Mouse (Mus musculus) brain, embryonic 14.5 days (tissue): ENCODE measurements around the gene 4933411K16Rik. TPM values are rescaled to one million over a fixed set of nuclear protein-coding genes. Genes with fewer than 3 reads are reported as not detected.

Experiments used
- DNase-seq: peaks from one replicate; pipeline ENCODE4 v3.0.0-alpha.2; 2011; ENCODE audit warnings: low read depth
- CTCF ChIP-seq: fragments of 200-500 bp; IDR thresholded peaks from 2 replicates; pipeline ENCODE4 v1.5.1; 2012; ENCODE audit warnings: inconsistent platforms, mild to moderate bottlenecking, moderate library complexity, borderline replicate concordance; ENCODE audit not compliant: insufficient read depth, insufficient read length; ENCODE audit errors: extremely low read depth
- POLR2A ChIP-seq: fragments of 200-500 bp; IDR thresholded peaks from 2 replicates; pipeline ENCODE4 v1.6.1; 2012; ENCODE audit warnings: mild to moderate bottlenecking, inconsistent platforms, borderline replicate concordance; ENCODE audit not compliant: poor library complexity, insufficient read depth, insufficient read length, severe bottlenecking; ENCODE audit errors: extremely low read depth
- polyA plus RNA-seq: library from polyadenylated mRNA; depleted of rRNA; stranded (reverse); fragments of >200 nt; gene quantifications from 2 replicates; pipeline ENCODE4 v1.2.3, GENCODE M21; 2012

Gene 4933411K16Rik
- polyA plus RNA-seq, 1 experiment: 0.29 TPM

DNA sequence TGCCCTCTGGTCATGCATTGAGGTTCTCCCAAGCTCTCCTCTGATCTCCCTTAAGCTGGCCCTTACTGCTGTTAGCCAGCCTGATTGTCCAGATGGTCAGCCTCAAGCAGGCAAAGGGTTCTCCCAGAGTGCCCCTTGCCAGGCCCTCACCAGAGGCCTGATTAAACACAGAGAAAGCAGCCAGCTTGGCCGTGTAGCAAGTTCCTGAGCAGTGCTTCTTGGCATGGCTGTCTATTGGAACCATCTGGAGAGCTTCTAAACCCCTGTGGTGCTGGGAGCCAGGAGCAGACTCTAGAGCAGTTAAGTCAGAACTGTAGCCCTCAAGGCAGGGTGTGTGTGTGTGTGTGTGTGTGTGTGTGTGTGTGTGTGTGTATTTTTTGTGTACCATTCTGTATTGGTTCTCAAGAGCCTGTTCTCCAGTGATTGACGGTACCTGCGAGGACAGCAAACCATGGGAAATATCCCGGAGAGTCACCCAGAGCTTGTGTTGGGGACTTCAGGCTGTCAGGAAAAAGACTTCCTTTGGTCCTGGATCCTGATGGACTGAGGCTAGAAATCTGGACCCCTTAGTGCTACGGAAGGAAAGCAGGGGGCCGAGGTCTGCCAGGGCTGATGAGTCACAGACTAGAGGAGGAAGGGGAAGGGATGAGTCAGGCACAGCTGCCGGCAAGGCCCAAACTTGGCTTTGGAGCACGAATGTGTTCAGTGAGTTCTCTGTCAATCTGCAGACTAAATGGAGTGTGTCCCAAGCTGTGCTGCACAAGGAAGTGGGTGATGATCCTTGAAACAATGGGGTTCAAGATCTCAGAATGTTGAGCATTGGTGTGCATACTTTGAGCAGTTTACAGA, 34.4 kb upstream of the 4933411K16Rik start:
- DNase-seq: peak; percentile 54
- TF ChIP-seq CTCF: no peak

DNA sequence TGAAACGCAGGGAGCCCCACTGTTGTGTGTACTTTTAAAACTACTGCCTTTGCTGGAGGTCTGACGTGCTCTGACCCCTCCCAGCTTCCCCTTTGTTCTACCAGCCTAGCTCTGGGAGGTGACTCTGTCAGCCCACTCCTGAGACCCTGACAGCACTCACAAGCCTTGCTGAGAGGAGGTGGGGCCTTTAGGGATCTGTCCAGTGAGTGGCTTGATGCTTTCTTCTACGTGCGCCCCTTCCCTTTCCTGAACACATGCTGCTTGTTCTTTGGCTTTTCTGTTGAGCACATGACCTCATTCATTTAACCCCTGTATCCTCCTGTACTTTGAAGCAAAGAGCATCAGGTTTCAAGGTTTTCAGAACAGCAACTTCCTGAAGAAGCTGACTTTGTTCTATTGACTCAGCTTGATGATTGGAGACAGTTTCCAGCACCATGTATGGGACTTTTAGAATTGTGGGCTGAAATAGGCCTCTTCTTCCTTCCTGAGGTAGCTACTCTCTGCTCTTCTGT, 33.0 kb upstream of the 4933411K16Rik start:
- no peak for DNase-seq
- no peak for TF ChIP-seq CTCF
- TF ChIP-seq POLR2A: no peak

DNA sequence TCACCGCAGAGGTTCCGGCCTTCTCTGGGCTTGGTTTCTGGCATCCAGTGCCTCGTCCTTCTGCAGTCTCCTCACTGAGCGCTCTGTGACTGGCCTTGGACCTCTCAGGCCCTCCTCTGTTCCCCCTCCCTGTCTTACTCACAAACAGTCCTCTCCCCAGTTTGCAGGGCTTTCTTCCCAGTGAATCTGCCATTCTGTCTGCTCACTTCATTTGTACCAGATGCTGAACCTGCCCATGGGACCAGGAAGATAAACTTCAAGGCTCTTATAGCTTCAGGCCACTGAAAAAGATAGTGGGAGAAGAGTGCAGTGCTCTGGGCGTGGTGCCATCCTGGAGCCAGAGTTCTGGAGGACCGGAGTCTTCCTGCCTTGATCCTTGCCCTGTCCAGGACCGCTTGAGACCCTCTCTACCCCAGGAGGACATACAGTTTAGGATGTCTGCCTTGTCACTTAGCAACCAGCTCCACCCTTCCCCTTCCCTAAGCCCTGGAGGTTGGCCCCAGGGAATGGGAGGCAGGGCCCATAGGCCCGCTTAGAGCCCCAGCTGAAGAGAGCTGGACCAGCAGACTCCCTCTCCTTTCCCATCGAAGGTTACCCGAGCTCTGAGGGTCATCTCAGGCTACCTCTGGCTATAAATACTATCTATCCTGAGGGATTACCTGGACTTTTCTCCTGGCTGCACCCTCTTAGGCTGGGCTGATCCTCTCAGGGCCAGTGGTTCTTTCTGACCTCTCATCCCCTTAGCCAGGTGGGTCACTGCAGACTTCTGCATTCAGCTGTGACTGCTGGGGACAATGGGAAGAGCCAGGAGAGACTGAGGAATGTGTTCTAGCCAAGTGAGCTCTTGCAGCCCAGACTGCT, 30.1 kb upstream of the 4933411K16Rik start:
- TF ChIP-seq CTCF (no peak), POLR2A (no peak)
- DNase-seq: no peak

DNA sequence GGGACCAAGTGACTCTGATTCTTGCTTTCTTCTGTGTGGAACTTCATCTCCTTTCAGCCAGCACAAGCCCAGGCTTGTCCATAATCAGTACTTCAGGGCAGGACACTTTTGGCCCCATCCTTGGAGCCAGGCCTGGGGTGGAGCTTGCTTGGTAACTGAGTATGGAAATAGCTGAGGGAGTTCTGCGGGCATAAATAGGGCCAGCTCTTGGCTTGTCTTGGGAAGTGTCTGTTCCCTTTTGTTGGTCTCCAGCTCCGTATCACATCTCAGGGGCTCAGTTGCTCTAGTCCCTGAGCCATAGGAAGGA, 29.6 kb upstream of the 4933411K16Rik start:
- TF ChIP-seq CTCF (no peak), POLR2A (no peak)
- no peak for DNase-seq

DNA sequence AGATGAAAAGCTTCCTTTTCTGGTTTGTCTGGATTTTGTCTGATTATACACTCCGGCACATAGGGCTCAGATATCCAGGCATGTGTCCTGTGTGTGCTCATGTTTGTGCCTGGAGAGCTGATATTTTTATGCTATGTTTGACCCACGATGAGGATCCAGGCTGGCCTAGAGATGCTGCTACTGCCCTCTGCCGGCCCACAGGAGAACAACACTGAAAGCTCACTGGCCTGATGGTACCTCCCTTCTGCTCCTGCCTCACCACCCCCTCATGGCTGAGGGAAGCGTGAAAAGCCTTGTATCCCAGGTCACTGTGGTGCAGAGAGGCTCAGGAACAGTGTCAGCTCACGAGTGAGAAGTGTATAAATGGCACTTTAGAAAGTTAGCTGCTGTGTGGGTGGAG, 25.9 kb upstream of the 4933411K16Rik start:
- DNase-seq: peak; percentile 77
- no peak for TF ChIP-seq POLR2A
- TF ChIP-seq CTCF: peak; percentile 96

DNA sequence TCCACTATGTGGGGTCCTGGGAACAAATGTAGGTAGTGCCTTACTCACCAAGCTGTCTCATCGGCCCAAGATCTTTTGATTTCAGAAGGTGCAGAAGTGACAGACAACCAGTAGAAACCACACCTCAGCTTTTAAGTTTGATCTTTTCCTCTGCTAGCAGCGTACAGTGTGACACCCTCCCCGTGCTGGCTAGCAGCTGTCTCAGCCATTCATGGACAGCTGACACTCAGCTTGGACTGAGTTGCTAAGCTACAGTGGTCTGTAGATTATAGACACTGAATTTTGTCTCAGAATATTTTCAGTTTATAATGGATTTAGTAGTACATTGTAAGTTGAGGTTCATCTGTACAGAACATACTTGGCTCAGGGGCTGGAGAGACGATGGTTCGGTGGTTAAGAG, 20.9 kb upstream of the 4933411K16Rik start:
- DNase-seq: no peak
- no peak for TF ChIP-seq POLR2A
- no peak for TF ChIP-seq CTCF

DNA sequence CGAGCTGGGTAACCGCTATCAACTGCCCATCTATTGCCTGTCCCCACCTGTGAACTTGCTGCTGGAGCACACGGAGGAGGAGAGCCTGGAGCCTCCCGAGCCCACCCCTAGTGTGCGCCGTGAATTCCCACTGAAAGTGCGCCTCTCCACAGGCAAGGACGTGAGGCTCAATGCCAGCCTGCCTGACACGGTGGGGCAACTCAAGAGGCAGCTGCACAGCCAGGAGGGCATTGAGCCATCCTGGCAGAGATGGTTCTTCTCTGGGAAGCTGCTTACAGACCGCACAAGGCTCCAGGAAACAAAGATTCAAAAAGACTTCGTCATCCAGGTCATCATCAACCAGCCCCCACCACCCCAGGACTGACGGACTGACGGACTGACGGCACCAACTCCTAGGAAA, 18.4 kb upstream of the 4933411K16Rik start:
- no peak for TF ChIP-seq CTCF
- no peak for TF ChIP-seq POLR2A

DNA sequence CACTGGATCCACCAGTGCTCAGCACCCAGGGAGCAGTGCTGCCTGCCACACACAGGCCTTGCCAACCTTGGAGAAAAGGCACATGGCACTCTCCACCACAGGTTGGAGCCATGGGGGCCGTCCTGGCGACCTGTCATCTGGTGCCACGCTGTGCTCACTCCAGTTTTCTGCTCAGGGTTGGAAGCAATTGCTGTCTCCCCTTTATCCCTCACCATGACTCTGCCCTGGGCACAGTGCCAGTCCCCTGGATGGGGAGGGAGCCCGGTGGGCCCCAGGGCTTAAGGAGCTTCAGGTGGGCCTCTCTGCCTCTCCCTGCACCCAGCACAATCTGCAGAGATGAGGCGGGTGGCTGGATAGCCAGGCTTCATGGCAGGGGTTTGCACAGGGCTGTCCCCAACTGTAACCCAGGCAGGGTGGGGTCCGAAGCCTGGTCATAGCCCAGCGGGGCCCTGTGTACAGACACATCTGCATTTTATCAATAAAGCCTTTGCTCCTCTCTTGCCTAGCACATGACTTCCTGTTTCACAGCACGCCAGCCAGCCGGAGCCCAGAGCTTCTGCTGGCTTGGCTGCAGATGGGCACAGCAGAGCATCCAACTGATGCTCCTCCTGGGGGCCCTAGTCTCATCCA, 17.8 kb upstream of the 4933411K16Rik start:
- DNase-seq: no peak
- TF ChIP-seq POLR2A (no peak), CTCF (no peak)

More for the DNA sequence above, 18.4 kb upstream of the 4933411K16Rik start:
- DNase-seq: peak; percentile 15

DNA sequence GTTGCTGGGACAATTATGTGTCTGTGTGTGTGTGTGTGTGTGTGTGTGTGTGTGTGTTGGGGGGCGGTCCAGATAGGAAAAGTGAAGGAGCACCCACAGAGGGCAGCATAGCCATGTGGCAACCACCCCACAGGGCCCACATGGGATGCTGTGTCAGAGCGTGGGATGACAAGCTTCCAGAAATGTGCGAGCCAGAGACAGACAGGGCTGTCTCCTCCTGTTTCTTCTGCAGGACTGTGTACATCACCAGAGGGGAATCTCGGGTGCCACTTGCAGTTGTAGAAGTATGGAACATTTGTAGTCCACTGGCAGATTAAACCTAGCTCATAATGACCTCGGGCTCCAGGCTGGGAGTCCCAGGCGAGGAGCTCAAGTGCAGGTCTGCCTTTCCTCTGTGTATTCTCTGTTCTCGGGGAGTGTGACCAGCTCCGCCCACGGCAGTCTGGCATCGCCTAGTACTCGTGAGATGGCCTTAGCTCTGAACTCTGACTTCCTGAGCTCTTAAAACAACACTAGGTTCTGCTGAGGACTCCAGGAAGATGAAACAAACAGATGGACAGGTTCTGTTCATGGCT, 17.1 kb upstream of the 4933411K16Rik start:
- no peak for DNase-seq
- TF ChIP-seq POLR2A: no peak
- no peak for TF ChIP-seq CTCF

DNA sequence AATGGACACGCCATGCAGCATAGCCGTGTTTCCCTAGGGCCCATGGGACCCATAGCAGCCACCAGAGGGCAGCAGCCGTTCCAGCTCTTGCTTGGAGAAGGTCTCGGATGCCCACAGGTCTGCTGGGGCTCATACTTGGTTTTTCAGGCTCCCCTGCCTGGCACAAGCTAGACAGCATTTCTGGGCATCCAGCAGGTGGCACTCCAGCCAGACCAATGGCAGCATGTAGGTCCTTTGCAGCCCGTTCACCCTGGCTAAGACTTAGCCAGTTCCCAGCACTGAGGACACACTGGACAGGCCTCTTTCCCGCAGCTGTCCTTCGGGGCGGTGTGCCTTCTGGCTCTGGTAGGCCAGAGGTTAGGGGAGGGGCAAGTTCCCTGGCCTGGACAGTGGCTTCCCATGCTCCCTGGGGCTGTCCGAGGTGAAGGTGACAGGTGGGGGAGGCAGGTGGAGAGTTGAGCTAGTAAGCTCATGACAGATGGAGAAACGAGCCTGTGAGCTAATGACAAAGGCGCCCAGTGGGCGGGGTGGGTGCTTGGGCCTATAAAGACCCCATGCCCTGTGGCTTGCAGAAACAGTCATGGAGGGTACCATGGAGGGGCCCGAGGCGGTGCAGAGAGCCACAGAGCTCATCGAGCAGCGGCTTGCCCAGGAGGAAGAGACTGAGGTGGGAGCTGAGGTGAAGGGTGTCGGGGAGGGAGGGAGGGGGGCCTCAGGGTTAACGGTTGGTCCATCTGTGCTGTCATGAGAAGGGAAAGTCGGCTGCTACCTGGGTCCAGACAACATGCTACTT, 16.4 kb upstream of the 4933411K16Rik start, which contains the start of gene Ankrd2:
Gene Ankrd2, plus strand, starts transcription at position 545 of the 793 bp plus-strand sequence.
- peak; percentile 93 for DNase-seq
- peak; percentile 81 for TF ChIP-seq CTCF
- no peak for TF ChIP-seq POLR2A
